Mouse (Mus musculus): ENCODE measurements around the gene Nav3. TPM values are rescaled to one million over a fixed set of nuclear protein-coding genes. Genes with fewer than 3 reads are reported as not detected.

Gene Nav3
- polyA plus RNA-seq (2012; rRNA removed), result 20.0 and 34.8 TPM in 2 replicates

GRCm38 (mm10) chr10:110455838-110456493, at the start of gene Nav3:
Nav3 (minus strand) TSS chr10:110456204.
- TF ChIP-seq POLR2A (IDR thresholded peaks at IDR 0.05; ENCODE audit: borderline replicate concordance, extremely low read depth, insufficient read depth, insufficient read length, poor library complexity, severe bottlenecking), result 0 out of 2 replicates have a peak, but pooled peaks have one; percentile 7
- TF ChIP-seq CTCF (IDR thresholded peaks at IDR 0.05; ENCODE audit: borderline replicate concordance, extremely low read depth, insufficient read depth, insufficient read length), result peak; percentile 59

DNA sequence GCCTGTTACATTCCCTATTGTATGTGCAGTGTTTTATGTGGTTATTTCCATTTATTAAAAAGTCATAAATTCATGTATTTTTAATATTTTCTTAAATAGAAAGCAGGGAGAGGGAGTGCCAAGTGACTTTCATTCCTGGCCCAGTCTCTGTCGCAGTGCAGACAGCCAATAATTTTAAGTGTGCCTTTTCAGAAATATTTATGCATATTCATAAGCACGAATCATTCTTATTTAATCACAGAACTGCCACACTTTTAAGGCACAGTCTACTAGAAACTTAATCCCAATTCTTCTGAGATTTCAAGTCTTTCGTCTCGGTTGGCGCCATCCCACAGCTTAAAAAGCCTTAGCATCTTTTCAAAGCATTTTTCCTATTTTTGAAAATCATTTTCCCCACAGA, 29.3 kb upstream of the Nav3 start:
- TF ChIP-seq POLR2A (IDR thresholded peaks at IDR 0.05; ENCODE audit: borderline replicate concordance, extremely low read depth, insufficient read depth, insufficient read length, poor library complexity, severe bottlenecking), result no peak
- TF ChIP-seq CTCF (IDR thresholded peaks at IDR 0.05; ENCODE audit: borderline replicate concordance, extremely low read depth, insufficient read depth, insufficient read length), result no peak
- peak; percentile 24 for DNase-seq (ENCODE audit: low read depth)

More at GRCm38 (mm10) chr10:110455838-110456493, at the start of gene Nav3:
- peak; percentile 92 for DNase-seq (ENCODE audit: low read depth)

- DNase-seq (ENCODE audit: low read depth), result no peak
- TF ChIP-seq CTCF (IDR thresholded peaks at IDR 0.05; ENCODE audit: borderline replicate concordance, extremely low read depth, insufficient read depth, insufficient read length) (no peak), POLR2A (IDR thresholded peaks at IDR 0.05; ENCODE audit: borderline replicate concordance, extremely low read depth, insufficient read depth, insufficient read length, poor library complexity, severe bottlenecking) (no peak)
Observed at GRCm38 (mm10) chr10:110484822-110485221, 28.8 kb upstream of the Nav3 start.

GRCm38 (mm10) chr10:110479189-110479588, 23.2 kb upstream of the Nav3 start:
- TF ChIP-seq POLR2A (IDR thresholded peaks at IDR 0.05; ENCODE audit: borderline replicate concordance, extremely low read depth, insufficient read depth, insufficient read length, poor library complexity, severe bottlenecking) (no peak), CTCF (IDR thresholded peaks at IDR 0.05; ENCODE audit: borderline replicate concordance, extremely low read depth, insufficient read depth, insufficient read length) (no peak)
- DNase-seq (ENCODE audit: low read depth), result peak; percentile 26

DNA sequence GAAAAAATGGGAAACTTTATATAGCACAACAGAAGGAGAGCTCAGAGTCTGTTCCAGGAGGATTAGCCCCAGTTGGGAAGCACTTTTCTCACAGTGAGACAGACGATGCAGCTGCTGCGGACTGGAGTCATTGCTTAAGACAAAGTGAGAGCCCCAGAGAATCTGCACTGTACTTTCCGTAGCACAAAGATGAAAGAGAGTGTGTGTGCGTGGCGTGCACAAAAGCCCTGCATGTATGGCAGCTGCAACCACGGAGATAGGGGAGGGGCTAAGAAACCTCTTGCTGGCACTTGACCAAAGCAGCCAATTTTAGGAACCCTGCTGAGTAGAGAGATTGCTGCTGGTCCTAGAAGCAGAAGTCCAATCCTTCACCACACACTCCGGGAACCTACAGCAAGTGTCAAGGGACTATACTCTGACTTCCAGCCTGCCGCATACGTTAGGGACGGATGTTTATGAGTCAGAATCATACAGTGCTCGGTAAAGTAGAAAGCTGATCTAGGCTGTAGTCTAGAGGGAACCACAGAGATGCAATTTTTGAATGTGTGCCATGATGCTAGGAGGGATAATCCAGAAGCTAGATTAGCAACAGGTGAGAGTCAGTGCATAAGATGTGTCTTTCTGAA, 21.8 kb upstream of the Nav3 start:
- no peak for TF ChIP-seq POLR2A (IDR thresholded peaks at IDR 0.05; ENCODE audit: borderline replicate concordance, extremely low read depth, insufficient read depth, insufficient read length, poor library complexity, severe bottlenecking)
- TF ChIP-seq CTCF (IDR thresholded peaks at IDR 0.05; ENCODE audit: borderline replicate concordance, extremely low read depth, insufficient read depth, insufficient read length), result no peak
- DNase-seq (ENCODE audit: low read depth), result peak; percentile 81

- TF ChIP-seq CTCF (IDR thresholded peaks at IDR 0.05; ENCODE audit: borderline replicate concordance, extremely low read depth, insufficient read depth, insufficient read length) (no peak), POLR2A (IDR thresholded peaks at IDR 0.05; ENCODE audit: borderline replicate concordance, extremely low read depth, insufficient read depth, insufficient read length, poor library complexity, severe bottlenecking) (no peak)
- no peak for DNase-seq (ENCODE audit: low read depth)
Observed at GRCm38 (mm10) chr10:110474107-110474506, 18.1 kb upstream of the Nav3 start.

- TF ChIP-seq CTCF (IDR thresholded peaks at IDR 0.05; ENCODE audit: borderline replicate concordance, extremely low read depth, insufficient read depth, insufficient read length) (no peak), POLR2A (IDR thresholded peaks at IDR 0.05; ENCODE audit: borderline replicate concordance, extremely low read depth, insufficient read depth, insufficient read length, poor library complexity, severe bottlenecking) (no peak)
- DNase-seq (ENCODE audit: low read depth), result no peak
Observed at GRCm38 (mm10) chr10:110469445-110469844, 13.4 kb upstream of the Nav3 start.

- TF ChIP-seq POLR2A (IDR thresholded peaks at IDR 0.05; ENCODE audit: borderline replicate concordance, extremely low read depth, insufficient read depth, insufficient read length, poor library complexity, severe bottlenecking) (peak; percentile 46; the same call in 1 of the 2 replicates), CTCF (IDR thresholded peaks at IDR 0.05; ENCODE audit: borderline replicate concordance, extremely low read depth, insufficient read depth, insufficient read length) (no peak)
- DNase-seq (ENCODE audit: low read depth), result peak; percentile 86
Observed at GRCm38 (mm10) chr10:110455063-110455837, 754 bp downstream of the Nav3 start.

DNA sequence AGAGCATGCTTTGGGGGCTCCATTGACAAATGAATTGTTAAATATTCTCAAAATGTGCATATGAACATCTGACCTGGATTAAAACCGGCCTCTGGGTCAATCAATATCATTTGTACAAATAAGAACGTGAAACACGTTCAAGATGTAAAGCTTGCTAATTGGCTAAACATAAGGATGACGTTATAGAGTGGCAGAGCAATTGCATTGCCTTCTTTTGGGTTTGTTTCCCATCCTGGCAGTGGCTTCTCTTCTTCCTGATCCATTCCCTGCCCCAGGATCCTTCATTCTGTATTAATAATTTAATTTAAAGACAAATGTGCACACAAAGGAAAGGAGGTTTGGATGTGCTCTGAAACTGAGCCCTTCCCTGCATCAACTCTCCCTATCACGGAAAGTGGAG, 2.4 kb downstream of the Nav3 start:
- DNase-seq (ENCODE audit: low read depth), result peak; percentile 58

DNA sequence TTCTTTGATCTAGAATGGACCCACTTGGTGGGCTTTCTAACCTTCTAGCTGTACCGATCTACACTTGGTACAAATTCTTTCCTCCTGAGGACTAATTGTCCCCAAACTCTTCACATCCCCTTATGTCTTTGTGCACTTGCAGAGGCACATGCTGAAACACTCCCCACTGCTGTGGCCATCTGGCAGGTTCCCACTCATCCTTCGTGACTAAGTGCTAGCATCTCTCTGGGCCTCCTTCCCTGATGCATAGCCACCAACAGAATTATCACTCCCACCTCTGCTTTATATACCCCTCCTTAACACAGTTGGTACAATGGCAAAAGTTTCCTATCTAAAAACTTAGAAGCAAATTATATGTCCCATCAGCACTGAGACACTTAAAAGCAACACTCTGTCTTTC, 15.6 kb downstream of the Nav3 start:
- no peak for TF ChIP-seq CTCF (IDR thresholded peaks at IDR 0.05; ENCODE audit: borderline replicate concordance, extremely low read depth, insufficient read depth, insufficient read length)
- no peak for DNase-seq (ENCODE audit: low read depth)

More for the DNA sequence above, 2.4 kb downstream of the Nav3 start:
- TF ChIP-seq POLR2A (IDR thresholded peaks at IDR 0.05; ENCODE audit: borderline replicate concordance, extremely low read depth, insufficient read depth, insufficient read length, poor library complexity, severe bottlenecking) (no peak), CTCF (IDR thresholded peaks at IDR 0.05; ENCODE audit: borderline replicate concordance, extremely low read depth, insufficient read depth, insufficient read length) (no peak)

DNA sequence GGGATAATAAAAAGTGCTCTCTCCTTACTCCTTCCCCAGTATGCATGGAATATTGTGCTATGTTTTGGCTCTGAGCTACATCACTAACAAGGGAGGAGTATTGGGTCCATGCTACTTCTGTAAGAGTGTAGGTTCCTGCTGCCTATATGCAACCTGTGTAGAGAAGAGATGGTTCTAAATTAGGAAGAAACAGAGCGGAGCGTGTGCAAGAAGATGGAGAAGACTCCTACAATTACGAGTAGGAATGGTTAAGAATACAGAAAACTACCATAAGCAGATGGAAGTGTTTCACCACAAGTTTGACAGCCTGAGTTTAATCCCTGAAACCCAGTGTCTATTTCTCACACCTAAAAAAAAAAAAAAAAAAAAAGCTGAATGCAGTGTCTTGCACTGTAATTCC, 24.9 kb downstream of the Nav3 start:
- no peak for DNase-seq (ENCODE audit: low read depth)
- TF ChIP-seq CTCF (IDR thresholded peaks at IDR 0.05; ENCODE audit: borderline replicate concordance, extremely low read depth, insufficient read depth, insufficient read length) (no peak), POLR2A (IDR thresholded peaks at IDR 0.05; ENCODE audit: borderline replicate concordance, extremely low read depth, insufficient read depth, insufficient read length, poor library complexity, severe bottlenecking) (no peak)
